Mouse (Mus musculus) monocyte, adult 59 days (primary cell): ENCODE measurements around the gene Jmjd7. TPM values are rescaled to one million over a fixed set of nuclear protein-coding genes. Genes with fewer than 3 reads are reported as not detected.

ENCODE experiments used
- total RNA-seq, 2 experiments: library from RNA; stranded (reverse); gene quantifications; one replicate each; pipeline ENCODE4 v1.2.4; 2023

The Jmjd7 gene
- 1 to 10 TPM; 5.2 to 6.1 TPM for total RNA-seq

DNA sequence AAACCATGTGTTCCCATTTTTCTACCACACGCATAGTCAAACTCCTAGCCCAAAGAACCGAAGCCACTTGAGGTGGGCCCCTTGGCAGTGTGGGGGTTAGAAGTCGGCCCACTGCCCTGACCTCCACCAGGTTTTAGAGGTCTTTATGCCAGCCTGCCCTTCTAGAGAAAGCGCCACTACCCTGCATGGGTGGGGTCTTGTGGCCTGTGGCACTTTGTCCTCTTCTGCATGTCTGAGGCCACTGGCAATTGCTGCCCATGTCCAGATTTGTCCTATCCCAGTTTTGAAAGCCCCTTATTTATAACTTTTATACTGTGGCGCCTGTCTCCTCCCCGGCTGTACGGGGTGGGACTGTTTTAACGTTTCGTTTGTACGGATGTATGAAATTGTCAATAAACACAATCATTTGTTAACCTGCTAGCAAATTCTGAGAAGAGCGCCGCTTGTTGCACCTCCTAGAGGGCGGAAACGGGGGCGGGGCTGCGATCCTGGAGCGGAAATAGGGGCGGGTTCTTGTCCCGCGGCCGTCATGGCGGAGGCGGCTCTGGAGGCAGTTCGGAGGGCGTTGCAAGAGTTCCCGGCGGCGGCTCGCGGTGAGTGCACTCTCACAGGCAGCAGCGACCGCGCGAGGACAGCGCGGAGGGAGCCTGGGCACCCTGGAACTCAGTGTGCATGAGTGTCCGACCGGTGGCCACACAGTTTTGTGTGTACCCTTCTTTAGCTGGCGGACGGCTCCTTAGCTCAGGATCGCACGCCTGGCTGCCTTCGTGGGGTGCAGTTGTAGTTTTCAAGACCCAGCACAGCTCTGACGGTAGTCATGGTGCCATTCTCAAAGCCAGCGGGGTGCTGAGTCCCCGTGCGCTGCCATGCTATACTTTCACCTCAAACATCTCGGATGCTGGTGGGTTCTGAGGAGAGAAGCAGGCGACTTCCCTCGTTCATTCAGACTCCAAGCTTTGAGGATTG, at the start of gene Jmjd7, which contains the start of gene Gm28042:
TSS of gene Jmjd7 (plus strand) at position 500 of the 966 bp plus-strand sequence.
TSS of gene Gm28042 (plus strand) at position 510 of the 966 bp plus-strand sequence.

DNA sequence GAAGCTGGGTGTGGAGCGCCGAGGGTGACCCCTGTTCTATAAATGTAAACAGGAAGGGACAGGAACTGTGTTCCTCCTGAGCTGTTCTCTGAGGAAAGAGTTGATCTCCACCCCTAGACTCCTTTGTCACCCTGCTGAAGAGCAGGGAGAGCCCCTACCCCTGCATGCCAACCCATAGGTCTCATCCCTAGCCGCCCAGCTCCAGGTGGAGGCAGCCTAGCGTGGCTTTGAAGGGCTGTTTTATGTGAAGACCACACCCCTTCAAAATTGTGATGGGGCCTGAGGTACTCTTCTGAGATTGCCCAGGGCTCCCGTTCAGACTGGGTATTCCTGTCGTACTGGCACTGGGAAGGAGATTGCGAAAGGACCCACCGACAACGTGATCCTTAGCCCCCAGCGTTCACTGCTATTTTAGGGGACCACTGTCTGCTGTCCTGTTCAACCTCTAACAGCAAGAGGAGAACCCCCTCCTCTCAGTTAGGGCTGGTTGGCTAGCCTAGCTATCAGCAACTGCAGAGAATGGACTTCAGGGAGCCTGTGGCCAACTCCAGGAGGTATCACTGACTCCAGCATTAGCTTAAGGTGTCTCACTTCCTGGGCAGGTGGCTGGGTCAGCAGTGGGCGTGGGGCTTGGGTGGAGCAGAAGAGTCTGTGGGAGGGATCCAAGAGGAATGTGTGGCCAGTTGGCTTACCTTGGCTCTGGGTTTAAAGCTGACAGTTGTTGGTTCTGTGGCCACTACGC, 5.6 kb downstream of the Jmjd7 start, which contains the start of gene Pla2g4b:
TSS of gene Pla2g4b (plus strand) at position 692 of the 742 bp plus-strand sequence.

Other genes starting within 250 kb of the Jmjd7 start
- gene Rpap1, start 239.9 kb upstream of the Jmjd7 start, total RNA-seq, result 10 to 100 TPM; 12.9 to 15.2 TPM
- gene Tyro3, start 229.8 kb upstream of the Jmjd7 start, total RNA-seq, result not detected
- gene Mga, start 130.3 kb upstream of the Jmjd7 start, total RNA-seq, result 10 to 100 TPM; 55.9 to 59.1 TPM
- 10 to 100 TPM; 11.4 to 13.7 TPM for gene Mapkbp1, start 54.8 kb upstream of the Jmjd7 start, total RNA-seq
- gene Gm28042, start within 50 bp of the Jmjd7 start, total RNA-seq, result under 1 TPM; 0.43 to 0.58 TPM
- 1 to 10 TPM in 1 of 2 experiments, under 1 TPM in 1; 0.81 to 1.3 TPM for gene Pla2g4b, start 5.9 kb downstream of the Jmjd7 start, total RNA-seq
- gene Ehd4, start 127.1 kb downstream of the Jmjd7 start, total RNA-seq, result 100 to 1,000 TPM; 178 to 188 TPM
- not detected for gene Pla2g4e, start 217.9 kb downstream of the Jmjd7 start, total RNA-seq